In genomic region chr14:122181815-122182157, GRCm38 (mm10) we compare ENCODE assay signal across 7 mouse cellular contexts. TPM values are rescaled to one million over a fixed set of nuclear protein-coding genes. Genes with fewer than 3 reads are reported as not detected.
A peak's percentile ranks its signal among the peaks of the same experiment; 100 is the strongest.
DNase-seq lines count a peak whose midpoint lies in the region; ATAC-seq and TF ChIP-seq lines count a peak whose summit lies in the region.

No protein-coding gene starts in this region.

- no peaks in the 10 kb centered on the region for H3K27me3 ChIP-seq in testis, adult 2 months (ENCODE audit: control insufficient read depth, insufficient read depth, low read length)
- peaks cover 17% of the 10 kb centered on the region for H3K27me3 ChIP-seq in forebrain, embryonic 12.5 days
- H3K27me3 ChIP-seq in liver, embryonic 15.5 days, result no peaks in the 10 kb centered on the region

- 3% methylated on average over 12 of the region's 12 CpGs for WGBS in forebrain, embryonic 12.5 days
- 0% methylated on average over 12 of the region's 12 CpGs for WGBS in liver, embryonic 15.5 days (ENCODE audit: insufficient replicate concordance)

- no peaks in the 10 kb centered on the region for H3K36me3 ChIP-seq in testis, adult 2 months (ENCODE audit: control insufficient read depth, insufficient read depth, low read length)
- H3K36me3 ChIP-seq in forebrain, embryonic 12.5 days (replicated peaks), result no peaks in the 10 kb centered on the region
- H3K36me3 ChIP-seq in liver, embryonic 15.5 days (replicated peaks), result no peaks in the 10 kb centered on the region

- H3K4me3 ChIP-seq in testis, adult 2 months (ENCODE audit: control insufficient read depth, low read depth, low read length), result peak overlapping the region; percentile 80
- H3K4me3 ChIP-seq in forebrain, embryonic 12.5 days (replicated peaks), result peak overlapping the region; percentile 59
- H3K4me3 ChIP-seq in liver, embryonic 15.5 days (replicated peaks), result peak overlapping the region; percentile 87

- TF ChIP-seq POLR2A in testis, adult 2 months (IDR thresholded peaks at IDR 0.05; ENCODE audit: control insufficient read depth, low read depth, low read length), result no peak

- peaks cover 2% of the 10 kb centered on the region; the same call in 1 of the 2 replicates for H3K4me1 ChIP-seq in testis, adult 2 months (ENCODE audit: control insufficient read depth, insufficient read depth, low read length)
- H3K4me1 ChIP-seq in forebrain, embryonic 12.5 days, result peaks cover 10% of the 10 kb centered on the region
- peaks cover 44% of the 10 kb centered on the region for H3K4me1 ChIP-seq in liver, embryonic 15.5 days (replicated peaks)

- ATAC-seq in forebrain, embryonic 12.5 days (ENCODE audit: low FRiP score), result no peak
- ATAC-seq in liver, embryonic 15.5 days (ENCODE audit: insufficient read depth), result peak; percentile 78

- no peak overlapping the region for H3K27ac ChIP-seq in testis, adult 2 months (ENCODE audit: control insufficient read depth, insufficient read depth, low read depth, low read length)
- H3K27ac ChIP-seq in forebrain, embryonic 12.5 days, result no peak overlapping the region
- peak overlapping the region; percentile 82 for H3K27ac ChIP-seq in liver, embryonic 15.5 days (replicated peaks)

- no peaks in the 10 kb centered on the region for H3K9me3 ChIP-seq in forebrain, embryonic 12.5 days
- H3K9me3 ChIP-seq in liver, embryonic 15.5 days (replicated peaks), result no peaks in the 10 kb centered on the region

- DNase-seq in testis, postnatal 10 days (ENCODE audit: low spot score), result no peak
- DNase-seq in urinary bladder, postnatal 14 days (ENCODE audit: low spot score), result no peak
- no peak for DNase-seq in thymus, postnatal 25 days
- no peak for DNase-seq in cerebellum, postnatal 36 days

- no peak for TF ChIP-seq CTCF in testis, adult 2 months (IDR thresholded peaks at IDR 0.05; ENCODE audit: control insufficient read depth, insufficient read depth, insufficient replicate concordance, low read depth, low read length)

- peak overlapping the region; percentile 62 for H3K4me2 ChIP-seq in forebrain, embryonic 12.5 days
- peak overlapping the region; percentile 89 for H3K4me2 ChIP-seq in liver, embryonic 15.5 days

- peak overlapping the region; percentile 46; the same call in 1 of the 2 replicates for H3K9ac ChIP-seq in forebrain, embryonic 12.5 days
- H3K9ac ChIP-seq in liver, embryonic 15.5 days, result peak overlapping the region; percentile 81

RNA-seq across cellular contexts. Expression of gene Clybl, which starts 0.3 kb away (rescaled TPM):
- polyA plus RNA-seq in testis, adult 2 months (2012; rRNA removed), result 2.0 and 2.2 TPM in 2 replicates
- 22.8 and 24.7 TPM in 2 replicates for polyA plus RNA-seq in forebrain, embryonic 12.5 days (2016; fragmentation: Nextera tagmentation; extraction: Ambion mirVana)
- polyA plus RNA-seq in liver, embryonic 15.5 days (2015; fragmentation: Nextera tagmentation; extraction: Ambion mirVana), result 23.3 and 23.6 TPM in 2 replicates
